Mouse (Mus musculus): ENCODE measurements around the gene Hsd3b1. TPM values are rescaled to one million over a fixed set of nuclear protein-coding genes. Genes with fewer than 3 reads are reported as not detected.
"Not testable (repeated sequence)": the region's sequence is repeated elsewhere in the genome, so short reads cannot be mapped to it uniquely, and the experiment has no call there.

The Hsd3b1 gene
- polyA plus RNA-seq, 1 experiment from 2014 or later, result 14.1 TPM

DNA sequence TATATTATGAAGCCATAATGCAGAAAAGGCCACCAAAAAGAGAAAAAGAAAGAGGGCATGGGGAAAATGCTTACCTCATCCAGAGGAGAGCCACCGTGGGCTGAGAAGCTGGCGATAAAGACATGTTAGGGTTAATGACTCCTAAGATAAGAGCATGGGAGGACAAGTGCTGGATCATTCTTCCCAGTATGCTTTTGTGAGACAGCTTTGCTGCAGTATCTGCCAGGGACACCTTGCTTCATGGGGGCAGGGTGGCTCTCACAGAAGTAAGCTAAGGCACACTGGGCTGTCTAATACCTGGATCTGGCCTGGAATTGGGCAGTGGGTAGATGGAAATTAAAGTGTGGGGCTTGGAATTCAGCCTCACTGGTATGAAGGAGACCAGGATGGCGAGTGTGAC is 4.4 kb downstream of the Hsd3b1 start:
- ATAC-seq (ENCODE audit: low read depth) (peak; percentile 96), DNase-seq (peak; percentile 79)
- Histone ChIP-seq H3K27ac (peak overlapping the region; percentile 90), H3K4me3 (replicated peaks) (no peak overlapping the region), H3K27me3 (no peaks in the 10 kb centered on the region), H3K9ac (peak overlapping the region; percentile 57), H3K4me1 (replicated peaks) (peaks cover 56% of the 10 kb centered on the region), H3K36me3 (no peaks in the 10 kb centered on the region), H3K9me3 (replicated peaks) (no peaks in the 10 kb centered on the region), H3K4me2 (peak overlapping the region; percentile 51)
- WGBS (ENCODE audit: insufficient replicate concordance), result 41% methylated on average over 3 of the region's 3 CpGs

DNA sequence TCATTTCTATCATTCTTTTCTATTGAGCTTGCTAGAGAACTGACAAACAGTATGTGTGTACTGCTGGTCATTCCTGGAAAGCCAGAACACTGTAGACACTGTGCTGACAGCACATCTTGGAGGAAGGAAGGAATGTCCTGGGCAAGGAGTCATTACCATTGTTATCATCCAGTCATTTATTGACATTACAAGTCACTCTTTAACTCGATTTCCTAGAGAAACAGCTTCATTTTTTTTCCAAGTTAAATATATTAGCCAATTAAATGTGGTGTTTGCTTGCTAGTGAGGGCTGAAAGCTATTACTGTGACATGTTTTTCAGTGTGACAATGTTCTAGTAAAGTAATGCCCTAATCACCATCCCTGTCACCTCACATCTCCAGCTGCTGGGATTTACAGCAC is 5.9 kb downstream of the Hsd3b1 start:
- H3K4me2 ChIP-seq, result no peak overlapping the region
- H3K4me1 ChIP-seq (replicated peaks), result peaks cover 65% of the 10 kb centered on the region
- WGBS (ENCODE audit: insufficient replicate concordance), result 18% methylated on average over 1 of the region's 1 CpGs
- H3K36me3 ChIP-seq, result no peaks in the 10 kb centered on the region
- no peak overlapping the region for H3K4me3 ChIP-seq (replicated peaks)
- DNase-seq (no peak), ATAC-seq (ENCODE audit: low read depth) (no peak)
- H3K27ac ChIP-seq, result 0 out of 2 replicates have a peak overlapping the region, but pooled peaks have one; percentile 76
- H3K9me3 ChIP-seq (replicated peaks), result no peaks in the 10 kb centered on the region
- no peaks in the 10 kb centered on the region for H3K27me3 ChIP-seq
- H3K9ac ChIP-seq, result no peak overlapping the region

DNA sequence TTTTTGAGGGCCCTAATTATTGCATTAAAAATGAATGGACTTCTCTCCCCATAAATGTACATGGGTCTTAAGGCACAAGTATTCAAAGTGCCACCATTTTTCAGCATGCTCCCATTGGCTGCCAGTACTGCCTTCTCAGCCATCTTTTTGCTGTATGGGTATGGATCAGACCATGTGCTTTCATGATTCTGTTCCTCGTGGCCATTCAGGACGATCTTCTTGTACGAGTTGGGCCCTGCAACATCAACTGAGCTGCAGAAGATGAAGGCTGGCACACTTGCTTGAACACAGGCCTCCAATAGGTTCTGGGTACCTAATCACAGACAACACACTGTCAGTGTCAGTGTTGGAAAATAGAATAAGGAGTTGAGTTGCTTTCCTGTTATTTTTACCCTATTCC is 6.5 kb downstream of the Hsd3b1 start:
- H3K4me1 ChIP-seq (replicated peaks), result peaks cover 66% of the 10 kb centered on the region
- H3K27ac ChIP-seq, result no peak overlapping the region

DNA sequence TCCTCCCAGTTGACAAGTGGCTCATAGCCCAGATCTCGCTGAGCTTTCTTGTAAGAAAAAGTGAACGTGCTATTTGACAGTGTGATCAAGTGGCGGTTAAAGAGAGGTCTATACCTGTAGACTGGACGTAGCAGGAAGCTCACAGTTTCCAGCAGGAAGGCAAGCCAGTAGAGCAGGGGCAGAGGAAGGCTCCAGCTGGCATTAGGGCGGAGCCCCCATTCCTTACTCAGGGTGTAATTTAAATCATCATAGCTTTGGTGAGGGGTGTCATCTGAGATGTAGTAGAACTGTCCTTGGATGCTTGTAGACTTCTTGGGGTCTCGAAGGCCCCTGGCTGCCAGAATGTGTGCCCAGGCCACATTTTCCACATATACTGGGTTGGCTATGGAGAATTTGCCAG is 7.0 kb downstream of the Hsd3b1 start:
- WGBS (ENCODE audit: insufficient replicate concordance), result 68% methylated on average over 6 of the region's 6 CpGs
- Histone ChIP-seq H3K4me3 (replicated peaks) (no peak overlapping the region), H3K9me3 (replicated peaks) (no peaks in the 10 kb centered on the region), H3K4me1 (replicated peaks) (peaks cover 65% of the 10 kb centered on the region), H3K27ac (no peak overlapping the region), H3K4me2 (no peak overlapping the region), H3K36me3 (no peaks in the 10 kb centered on the region), H3K9ac (no peak overlapping the region), H3K27me3 (no peaks in the 10 kb centered on the region)
- DNase-seq (no peak), ATAC-seq (ENCODE audit: low read depth) (no peak)

More for the DNA sequence above, 6.5 kb downstream of the Hsd3b1 start:
- no peak overlapping the region for H3K4me2 ChIP-seq
- no peak for ATAC-seq (ENCODE audit: low read depth)
- no peak overlapping the region for H3K9ac ChIP-seq
- H3K9me3 ChIP-seq (replicated peaks), result no peaks in the 10 kb centered on the region
- 73% methylated on average over 3 of the region's 3 CpGs for WGBS (ENCODE audit: insufficient replicate concordance)
- DNase-seq, result no peak
- no peaks in the 10 kb centered on the region for H3K27me3 ChIP-seq
- H3K4me3 ChIP-seq (replicated peaks), result no peak overlapping the region
- no peaks in the 10 kb centered on the region for H3K36me3 ChIP-seq

DNA sequence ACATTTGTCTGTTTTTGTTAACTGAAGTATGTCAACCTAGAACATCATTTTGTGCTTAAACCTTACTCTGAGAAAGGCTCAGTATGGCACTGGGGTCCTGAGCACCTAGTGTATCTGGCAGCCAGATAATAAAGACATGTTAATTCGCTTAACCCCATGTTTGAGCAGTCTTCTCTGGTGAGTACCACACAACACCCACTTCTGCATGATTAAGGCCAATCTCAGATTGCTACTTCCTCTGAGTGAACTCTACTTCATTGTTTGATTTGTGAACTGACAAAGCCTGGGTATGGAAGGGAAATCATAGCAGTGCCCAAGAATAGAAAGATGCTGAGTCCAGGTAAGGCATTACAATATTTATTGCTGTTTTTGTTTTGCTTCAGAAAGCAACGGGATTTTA is 7.7 kb downstream of the Hsd3b1 start:
- ATAC-seq (ENCODE audit: low read depth), result no peak
- H3K9me3 ChIP-seq (replicated peaks), result no peaks in the 10 kb centered on the region
- no peak overlapping the region for H3K4me2 ChIP-seq
- DNase-seq, result no peak
- H3K9ac ChIP-seq, result no peak overlapping the region
- 58% methylated on average over 2 of the region's 2 CpGs for WGBS (ENCODE audit: insufficient replicate concordance)
- no peaks in the 10 kb centered on the region for H3K36me3 ChIP-seq
- H3K27ac ChIP-seq, result no peak overlapping the region
- no peaks in the 10 kb centered on the region for H3K27me3 ChIP-seq
- no peak overlapping the region for H3K4me3 ChIP-seq (replicated peaks)
- peaks cover 57% of the 10 kb centered on the region for H3K4me1 ChIP-seq (replicated peaks)

DNA sequence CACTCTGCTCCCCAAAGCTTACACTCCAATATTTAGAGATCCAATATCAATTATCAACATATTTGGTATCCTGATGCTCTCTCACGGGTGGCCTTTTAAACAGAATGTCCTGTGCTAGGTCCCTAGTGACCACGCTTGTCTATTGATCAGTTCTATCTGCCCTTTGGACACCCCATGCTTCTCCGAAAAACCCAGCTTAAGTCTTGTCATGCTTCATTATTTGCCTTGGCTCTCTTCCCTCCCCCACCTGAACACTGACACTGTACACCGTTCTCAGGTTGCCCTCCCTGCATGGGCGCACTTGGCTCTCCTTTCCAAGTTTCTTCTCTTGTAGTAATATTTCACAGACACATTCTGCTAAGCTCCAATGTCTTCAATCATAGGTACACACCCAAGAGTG is 9.3 kb downstream of the Hsd3b1 start:
- no peak overlapping the region for H3K4me3 ChIP-seq (replicated peaks)
- H3K4me1 ChIP-seq (replicated peaks), result peaks cover 43% of the 10 kb centered on the region
- no peak overlapping the region for H3K27ac ChIP-seq
- whole genome bisulfite sequencing (ENCODE audit: insufficient replicate concordance), result 66% methylated on average over 5 of the region's 5 CpGs
- no peak for DNase-seq
- H3K9ac ChIP-seq, result no peak overlapping the region
- H3K9me3 ChIP-seq (replicated peaks), result no peaks in the 10 kb centered on the region
- H3K4me2 ChIP-seq, result no peak overlapping the region
- no peaks in the 10 kb centered on the region for H3K27me3 ChIP-seq
- H3K36me3 ChIP-seq, result no peaks in the 10 kb centered on the region
- no peak for ATAC-seq (ENCODE audit: low read depth)

DNA sequence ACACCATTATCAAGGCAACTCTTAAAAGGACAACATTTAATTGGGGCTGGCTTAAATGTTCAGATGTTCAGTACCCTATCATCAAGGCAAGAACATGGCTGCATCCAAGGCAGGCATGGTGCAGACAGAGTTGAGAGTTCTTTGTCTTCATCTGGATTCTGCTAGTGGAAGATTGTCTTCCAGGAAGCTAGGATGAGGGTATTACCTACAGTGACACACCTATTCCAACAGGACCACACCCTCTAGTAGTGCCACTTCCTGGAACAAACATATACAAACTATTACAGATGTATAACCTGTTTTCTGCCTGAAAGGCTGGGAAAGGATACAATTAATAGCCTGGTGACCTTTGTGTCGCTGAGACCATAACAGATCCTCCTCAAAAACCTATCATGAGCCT is 10.7 kb downstream of the Hsd3b1 start:
- H3K9ac ChIP-seq, result no peak overlapping the region
- H3K36me3 ChIP-seq, result no peaks in the 10 kb centered on the region
- DNase-seq (no peak), ATAC-seq (ENCODE audit: low read depth) (peak; percentile 77)
- H3K4me2 ChIP-seq, result no peak overlapping the region
- WGBS (ENCODE audit: insufficient replicate concordance), result 76% methylated on average over 1 of the region's 1 CpGs
- no peak overlapping the region for H3K4me3 ChIP-seq (replicated peaks)
- peaks cover 33% of the 10 kb centered on the region for H3K4me1 ChIP-seq (replicated peaks)
- H3K9me3 ChIP-seq (replicated peaks), result no peaks in the 10 kb centered on the region
- no peaks in the 10 kb centered on the region for H3K27me3 ChIP-seq
- no peak overlapping the region for H3K27ac ChIP-seq

DNA sequence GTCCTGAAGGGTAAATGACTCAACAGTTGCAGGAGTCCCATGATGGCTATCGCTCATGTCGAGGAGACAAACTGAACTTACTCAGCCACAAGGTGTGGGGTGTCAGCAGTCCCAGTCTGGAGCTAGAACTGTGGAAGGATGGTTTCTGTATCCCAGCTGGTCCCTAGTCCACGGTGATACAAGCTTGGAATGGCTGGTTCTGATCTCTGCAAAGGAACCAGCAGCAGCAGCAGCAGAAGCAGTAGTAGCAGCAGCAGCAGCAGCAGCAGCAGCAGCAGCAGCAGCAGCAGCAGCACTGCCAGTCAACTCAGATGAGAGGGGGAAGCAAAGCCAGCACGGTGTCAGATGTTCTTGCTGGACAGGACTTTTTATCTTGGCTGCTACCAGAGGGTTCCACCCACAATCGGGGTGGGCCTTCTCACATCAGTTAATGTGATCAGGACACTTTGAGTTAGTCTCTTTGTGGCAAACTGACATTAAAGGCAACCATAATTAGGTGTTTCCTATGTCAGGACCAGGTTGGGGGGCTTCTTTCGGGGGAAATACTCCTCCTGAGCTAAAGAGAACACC is 45.4 kb downstream of the Hsd3b1 start, which contains the start of gene Hsd3b6:
Hsd3b6 (minus strand) TSS at position 343 of the 570 bp plus-strand sequence.
- no peak within 1 kb of the TSS for H3K4me2 ChIP-seq
- no peaks in the 10 kb centered on the region for H3K9me3 ChIP-seq (replicated peaks)
- ATAC-seq (ENCODE audit: low read depth), result peak; percentile 74
- 50% methylated on average over 6 of the region's 6 CpGs for WGBS (ENCODE audit: insufficient replicate concordance)
- H3K4me3 ChIP-seq (replicated peaks), result no peak within 1 kb of the TSS
- peaks cover 8% of the 10 kb centered on the region; the same call in 1 of the 2 replicates for H3K4me1 ChIP-seq (replicated peaks)
- no peaks in the 10 kb centered on the region for H3K36me3 ChIP-seq
- no peaks in the 10 kb centered on the region for H3K27me3 ChIP-seq
- peak; percentile 13 for DNase-seq
- H3K9ac ChIP-seq, result peak within 1 kb of the TSS; percentile 13; the same call in 1 of the 2 replicates
- no peak within 1 kb of the TSS; the same call in 1 of the 2 replicates for H3K27ac ChIP-seq

DNA sequence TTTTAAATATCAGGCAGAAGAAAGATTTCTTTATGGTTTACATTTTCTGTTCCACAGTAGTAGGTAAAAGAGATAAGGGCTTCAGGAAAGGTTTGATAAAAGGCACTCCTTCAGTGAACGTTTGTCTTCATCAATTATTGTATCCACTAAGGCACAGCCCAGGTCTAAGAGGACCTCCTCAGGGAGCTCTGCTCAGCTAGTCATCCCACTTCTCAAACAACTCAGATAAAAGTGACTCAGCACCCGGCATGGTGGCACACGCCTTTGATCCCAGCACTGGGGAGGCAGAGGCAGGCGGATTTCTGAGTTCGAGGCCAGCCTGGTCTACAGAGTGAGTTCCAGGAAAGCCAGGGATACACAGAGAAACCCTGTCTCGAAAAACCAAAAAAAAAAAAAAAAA is 46.9 kb downstream of the Hsd3b1 start:
- H3K9me3 ChIP-seq (replicated peaks); H3K27me3 ChIP-seq; H3K36me3 ChIP-seq; H3K4me2 ChIP-seq; H3K9ac ChIP-seq; H3K4me1 ChIP-seq (replicated peaks); H3K27ac ChIP-seq; H3K4me3 ChIP-seq (replicated peaks): not testable (repeated sequence)
- DNase-seq (peak; percentile 14), ATAC-seq (ENCODE audit: low read depth) (peak; percentile 82)
- WGBS (ENCODE audit: insufficient replicate concordance), result 53% methylated on average over 6 of the region's 6 CpGs

DNA sequence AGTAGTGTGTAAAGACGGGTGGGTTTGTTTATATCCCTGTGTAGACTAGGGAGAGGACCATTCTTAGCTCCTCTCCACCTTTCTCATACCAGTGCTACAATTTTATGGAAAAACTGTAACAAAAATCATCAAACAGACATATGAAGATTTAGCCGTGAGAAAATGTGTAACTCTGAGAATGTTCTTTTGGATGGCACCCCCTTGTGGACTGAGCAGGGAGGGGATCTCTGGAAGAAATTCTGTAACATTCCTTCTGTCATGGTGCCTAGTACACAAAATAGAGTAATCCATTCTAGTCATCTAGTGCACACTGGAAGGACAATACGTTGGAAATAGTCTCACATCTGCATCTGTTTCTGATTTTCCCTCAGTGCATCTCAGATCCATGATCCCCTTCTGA is 54.6 kb downstream of the Hsd3b1 start:
- not testable (repeated sequence) for H3K4me2 ChIP-seq; H3K27ac ChIP-seq; DNase-seq; H3K27me3 ChIP-seq; H3K9me3 ChIP-seq (replicated peaks); H3K9ac ChIP-seq; H3K4me1 ChIP-seq (replicated peaks); H3K36me3 ChIP-seq; H3K4me3 ChIP-seq (replicated peaks); ATAC-seq (ENCODE audit: low read depth)
- WGBS (ENCODE audit: insufficient replicate concordance), result 41% methylated on average over 3 of the region's 3 CpGs

All from liver, embryonic 13.5 days (tissue).